Mouse (Mus musculus): ENCODE measurements around the gene Fbxo44. TPM values are rescaled to one million over a fixed set of nuclear protein-coding genes. Genes with fewer than 3 reads are reported as not detected.

Gene Fbxo44
- polyA plus RNA-seq, 1 experiment = 3.1 TPM

DNA sequence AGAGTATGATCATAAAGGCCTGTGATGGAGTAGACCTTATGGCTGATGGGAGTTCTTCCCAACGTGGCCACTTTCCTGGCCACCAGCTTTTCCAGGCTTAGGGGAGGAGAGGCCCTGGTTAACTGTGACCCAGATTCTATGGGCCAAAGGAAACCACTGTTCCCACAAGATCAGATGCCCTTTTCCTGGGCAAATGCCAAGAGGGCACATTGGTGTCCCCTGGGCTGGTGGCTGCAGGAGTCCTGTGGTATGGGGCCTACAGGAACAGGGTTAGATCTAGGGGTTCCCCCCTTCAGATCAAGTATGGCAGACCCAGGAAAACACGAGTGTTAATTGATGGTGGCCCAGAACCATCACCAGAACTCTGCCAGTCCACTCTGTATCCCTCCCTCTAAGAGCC, 12.6 kb downstream of the Fbxo44 start:
- Histone ChIP-seq H3K36me3 (ENCODE audit: control insufficient read depth, insufficient read depth) (no peaks in the 10 kb centered on the region), H3K4me2 (ENCODE audit: low read depth) (no peak overlapping the region), H3K27me3 (ENCODE audit: control insufficient read depth, insufficient read depth, insufficient read length) (no peaks in the 10 kb centered on the region), H3K79me2 (ENCODE audit: control insufficient read depth, insufficient read depth) (no peaks in the 10 kb centered on the region), H3ac (ENCODE audit: control insufficient read depth, insufficient read length) (no peak overlapping the region), H3K4me3 (no peak overlapping the region)
- TF ChIP-seq E2F4 (IDR thresholded peaks at IDR 0.05; ENCODE audit: insufficient read depth) (no peak), TCF12 (IDR thresholded peaks at IDR 0.05; ENCODE audit: insufficient read depth, poor library complexity, severe bottlenecking) (no peak), MYOG (IDR thresholded peaks at IDR 0.05; ENCODE audit: control insufficient read depth in 1 of 3, insufficient read depth in 1 of 3, insufficient read length in 2 of 3, low read depth in 2 of 3) (no peak), REST (IDR thresholded peaks at IDR 0.05; ENCODE audit: insufficient read depth, insufficient read length) (no peak), TCF3 (IDR thresholded peaks at IDR 0.05; ENCODE audit: insufficient read length, low read depth) (no peak), POLR2AphosphoS2 (IDR thresholded peaks at IDR 0.05; ENCODE audit: insufficient read length, low read depth) (no peak), MAX (IDR thresholded peaks at IDR 0.05; ENCODE audit: low read depth) (no peak), CEBPB (IDR thresholded peaks at IDR 0.05; ENCODE audit: insufficient read depth, poor library complexity, severe bottlenecking) (no peak), SRF (IDR thresholded peaks at IDR 0.05; ENCODE audit: control insufficient read depth, insufficient read length, low read depth) (no peak), USF1 (IDR thresholded peaks at IDR 0.05; ENCODE audit: low read depth) (no peak), MYOD1 (IDR thresholded peaks at IDR 0.05; ENCODE audit: control insufficient read depth in 1 of 3, insufficient read length in 2 of 3, low read depth in 2 of 3) (no peak), POLR2A (IDR thresholded peaks at IDR 0.05; ENCODE audit: insufficient read length, low read depth) (no peak)

DNA sequence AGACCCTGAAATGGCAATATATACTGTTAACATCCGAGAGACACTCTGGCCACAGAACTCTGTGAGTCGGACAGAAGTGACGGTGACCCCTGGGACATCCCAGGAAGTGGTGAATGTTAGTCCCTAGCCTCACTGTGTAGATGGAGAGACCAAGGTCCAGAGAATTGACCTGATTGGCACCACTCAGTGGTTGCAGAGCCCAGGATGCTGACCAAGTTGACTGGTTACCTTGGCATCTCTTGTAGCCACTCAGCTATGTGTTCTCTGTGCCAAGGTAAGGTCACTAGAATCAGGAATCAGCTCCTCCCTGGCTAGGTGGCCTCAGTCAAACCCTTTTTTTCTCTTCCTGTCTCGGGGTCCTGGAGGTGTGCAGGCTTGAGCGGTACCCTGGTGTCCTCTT, 16.6 kb downstream of the Fbxo44 start:
- TF ChIP-seq E2F4 (IDR thresholded peaks at IDR 0.05; ENCODE audit: insufficient read depth) (no peak), TCF3 (IDR thresholded peaks at IDR 0.05; ENCODE audit: insufficient read length, low read depth) (no peak), USF1 (IDR thresholded peaks at IDR 0.05; ENCODE audit: low read depth) (no peak), MYOD1 (IDR thresholded peaks at IDR 0.05; ENCODE audit: control insufficient read depth in 1 of 3, insufficient read length in 2 of 3, low read depth in 2 of 3) (no peak), CEBPB (IDR thresholded peaks at IDR 0.05; ENCODE audit: insufficient read depth, poor library complexity, severe bottlenecking) (no peak), MYOG (IDR thresholded peaks at IDR 0.05; ENCODE audit: control insufficient read depth in 1 of 3, insufficient read depth in 1 of 3, insufficient read length in 2 of 3, low read depth in 2 of 3) (no peak), POLR2A (IDR thresholded peaks at IDR 0.05; ENCODE audit: insufficient read length, low read depth) (no peak), POLR2AphosphoS2 (IDR thresholded peaks at IDR 0.05; ENCODE audit: insufficient read length, low read depth) (no peak), SRF (IDR thresholded peaks at IDR 0.05; ENCODE audit: control insufficient read depth, insufficient read length, low read depth) (no peak), REST (IDR thresholded peaks at IDR 0.05; ENCODE audit: insufficient read depth, insufficient read length) (no peak), TCF12 (IDR thresholded peaks at IDR 0.05; ENCODE audit: insufficient read depth, poor library complexity, severe bottlenecking) (no peak), MAX (IDR thresholded peaks at IDR 0.05; ENCODE audit: low read depth) (no peak)
- H3K27me3 ChIP-seq (ENCODE audit: control insufficient read depth, insufficient read depth, insufficient read length) = no peaks in the 10 kb centered on the region
- H3K36me3 ChIP-seq (ENCODE audit: control insufficient read depth, insufficient read depth) = no peaks in the 10 kb centered on the region
- H3K4me3 ChIP-seq = no peak overlapping the region
- H3ac ChIP-seq (ENCODE audit: control insufficient read depth, insufficient read length) = no peak overlapping the region
- H3K79me2 ChIP-seq (ENCODE audit: control insufficient read depth, insufficient read depth) = no peaks in the 10 kb centered on the region
- no peak overlapping the region for H3K4me2 ChIP-seq (ENCODE audit: low read depth)

DNA sequence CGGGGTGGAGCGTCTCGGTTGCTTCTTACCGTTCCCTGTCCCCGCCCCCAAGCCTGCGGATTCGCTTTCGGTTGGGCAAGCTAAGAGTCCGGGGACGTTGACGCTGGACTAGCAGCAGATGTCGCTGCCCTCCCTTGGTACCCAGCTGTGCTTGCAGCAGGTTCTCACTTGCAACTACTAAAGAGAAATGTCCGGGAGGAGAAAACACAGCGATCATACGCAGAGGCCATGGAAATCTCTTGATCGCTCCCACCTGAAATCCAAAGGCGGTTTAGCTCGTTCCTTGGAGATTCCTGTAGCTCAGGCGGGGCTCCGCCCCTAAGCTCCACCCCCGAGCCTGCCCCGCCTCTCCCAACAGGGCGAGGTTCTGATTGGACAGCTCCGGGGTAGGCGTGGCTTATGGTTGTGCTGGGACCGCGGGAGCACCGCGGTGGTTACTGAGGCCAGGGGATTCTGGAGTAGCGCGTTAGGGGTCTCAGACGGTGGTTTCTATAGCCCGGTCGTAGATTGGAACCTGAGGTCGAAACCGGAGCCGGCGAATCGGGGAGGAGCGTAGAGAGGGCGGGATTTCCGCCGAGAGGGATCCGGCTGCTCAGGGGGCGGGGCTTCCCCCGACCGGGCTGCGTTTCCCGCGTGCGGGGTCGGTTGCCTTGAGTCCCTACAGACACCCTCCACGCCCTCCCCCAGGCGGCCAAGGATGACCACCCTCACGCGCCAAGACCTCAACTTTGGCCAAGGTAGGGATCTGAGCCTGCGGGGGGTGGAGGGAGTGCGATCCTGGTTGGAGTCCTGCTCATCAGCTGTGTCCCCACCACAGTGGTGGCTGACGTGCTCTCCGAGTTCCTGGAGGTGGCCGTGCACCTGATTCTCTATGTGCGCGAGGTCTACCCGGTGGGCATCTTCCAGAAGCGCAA, 19.9 kb downstream of the Fbxo44 start:
- Histone ChIP-seq H3K27me3 (ENCODE audit: control insufficient read depth, insufficient read depth, insufficient read length) (peaks cover 5% of the 10 kb centered on the region), H3K4me2 (ENCODE audit: low read depth) (peak overlapping the region; percentile 91), H3ac (ENCODE audit: control insufficient read depth, insufficient read length) (no peak overlapping the region), H3K79me2 (ENCODE audit: control insufficient read depth, insufficient read depth) (no peaks in the 10 kb centered on the region), H3K36me3 (ENCODE audit: control insufficient read depth, insufficient read depth) (no peaks in the 10 kb centered on the region), H3K4me3 (peak overlapping the region; percentile 76)
- TF ChIP-seq POLR2A (IDR thresholded peaks at IDR 0.05; ENCODE audit: insufficient read length, low read depth) (peak; percentile 73), POLR2AphosphoS2 (IDR thresholded peaks at IDR 0.05; ENCODE audit: insufficient read length, low read depth) (peak; percentile 32), SRF (IDR thresholded peaks at IDR 0.05; ENCODE audit: control insufficient read depth, insufficient read length, low read depth) (no peak)

DNA sequence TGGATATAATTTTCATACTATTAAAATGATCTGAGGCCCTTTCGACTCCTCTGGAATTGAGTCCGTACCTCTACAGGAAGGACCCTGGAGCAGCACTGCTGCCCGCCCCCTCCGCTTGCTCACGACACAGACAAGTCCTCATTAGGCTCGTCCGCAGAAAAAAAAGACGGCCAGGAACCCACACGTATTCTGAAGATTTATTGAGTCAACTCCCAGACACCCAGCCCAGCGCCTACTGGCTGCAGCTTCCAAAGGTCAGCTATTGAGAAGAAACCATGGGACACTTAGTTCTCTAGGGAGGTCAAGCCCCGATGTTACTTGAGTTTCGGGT, 20.6 kb downstream of the Fbxo44 start:
- H3ac ChIP-seq (ENCODE audit: control insufficient read depth, insufficient read length) = no peak overlapping the region
- no peak for TF ChIP-seq E2F4 (IDR thresholded peaks at IDR 0.05; ENCODE audit: insufficient read depth)
- TF ChIP-seq USF1 (IDR thresholded peaks at IDR 0.05; ENCODE audit: low read depth) = no peak
- TF ChIP-seq POLR2AphosphoS2 (IDR thresholded peaks at IDR 0.05; ENCODE audit: insufficient read length, low read depth) = no peak
- no peak for TF ChIP-seq POLR2A (IDR thresholded peaks at IDR 0.05; ENCODE audit: insufficient read length, low read depth)
- no peak for TF ChIP-seq TCF3 (IDR thresholded peaks at IDR 0.05; ENCODE audit: insufficient read length, low read depth)
- peaks cover 9% of the 10 kb centered on the region for H3K27me3 ChIP-seq (ENCODE audit: control insufficient read depth, insufficient read depth, insufficient read length)
- peak overlapping the region; percentile 91 for H3K4me2 ChIP-seq (ENCODE audit: low read depth)
- peak overlapping the region; percentile 76 for H3K4me3 ChIP-seq
- H3K36me3 ChIP-seq (ENCODE audit: control insufficient read depth, insufficient read depth) = no peaks in the 10 kb centered on the region
- H3K79me2 ChIP-seq (ENCODE audit: control insufficient read depth, insufficient read depth) = no peaks in the 10 kb centered on the region

DNA sequence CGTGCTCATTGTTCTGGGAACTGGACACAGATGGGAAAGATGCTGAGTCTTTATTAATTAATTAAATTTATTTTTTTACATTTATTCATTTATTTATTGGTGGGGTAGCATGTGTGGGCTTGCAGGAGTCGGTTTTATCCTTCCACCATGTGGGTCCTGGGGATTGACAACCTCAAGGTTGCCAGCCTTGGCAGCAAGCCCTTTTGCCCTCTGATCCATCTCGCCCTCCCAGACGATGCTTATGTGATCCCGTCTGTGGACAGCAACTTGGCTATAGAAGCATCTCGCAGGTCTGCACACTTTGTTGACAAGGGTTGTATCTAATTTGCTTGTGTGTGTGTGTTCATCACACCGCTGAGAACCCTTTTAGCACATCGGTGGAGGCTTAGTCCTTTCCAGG, 22.8 kb downstream of the Fbxo44 start:
- TF ChIP-seq USF1 (IDR thresholded peaks at IDR 0.05; ENCODE audit: low read depth) = no peak
- no peak for TF ChIP-seq POLR2AphosphoS2 (IDR thresholded peaks at IDR 0.05; ENCODE audit: insufficient read length, low read depth)
- TF ChIP-seq TCF3 (IDR thresholded peaks at IDR 0.05; ENCODE audit: insufficient read length, low read depth) = no peak
- TF ChIP-seq MYOG (IDR thresholded peaks at IDR 0.05; ENCODE audit: control insufficient read depth in 1 of 3, insufficient read depth in 1 of 3, insufficient read length in 2 of 3, low read depth in 2 of 3) = no peak
- no peak for TF ChIP-seq TCF12 (IDR thresholded peaks at IDR 0.05; ENCODE audit: insufficient read depth, poor library complexity, severe bottlenecking)
- Histone ChIP-seq H3K4me2 (ENCODE audit: low read depth) (no peak overlapping the region), H3K4me3 (no peak overlapping the region), H3K27me3 (ENCODE audit: control insufficient read depth, insufficient read depth, insufficient read length) (peaks cover 13% of the 10 kb centered on the region), H3K79me2 (ENCODE audit: control insufficient read depth, insufficient read depth) (no peaks in the 10 kb centered on the region), H3ac (ENCODE audit: control insufficient read depth, insufficient read length) (no peak overlapping the region), H3K36me3 (ENCODE audit: control insufficient read depth, insufficient read depth) (no peaks in the 10 kb centered on the region)

Data from myocyte (in vitro differentiated cells).